In the genomic region with DNA sequence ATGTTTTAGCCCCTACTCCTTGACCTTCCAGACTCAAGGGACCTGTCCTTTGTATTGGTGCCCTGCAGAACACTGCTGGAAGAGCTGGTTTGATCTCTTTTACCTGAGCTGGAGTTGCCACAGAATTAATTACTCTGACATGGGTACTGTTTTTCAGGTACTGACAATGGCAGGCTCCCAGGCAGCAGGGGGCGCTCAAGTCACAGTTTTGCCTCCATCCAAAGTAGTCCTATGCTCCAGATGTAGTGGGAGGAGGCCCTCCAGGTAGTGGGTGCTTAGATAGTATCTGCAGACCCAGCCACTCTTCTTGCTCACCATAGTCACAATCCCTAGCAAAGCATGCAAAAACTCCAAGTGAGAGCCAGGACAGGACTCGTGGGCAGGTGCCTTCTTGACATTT, we compare ENCODE assay signal across 9 mouse cellular contexts. TPM values are rescaled to one million over a fixed set of nuclear protein-coding genes. Genes with fewer than 3 reads are reported as not detected.
DNase-seq lines count a peak whose midpoint lies in the region; ATAC-seq lines count a peak whose summit lies in the region.
"Had no signal": no experiment of that assay in that cellular context is flagged by ENCODE, and none has a peak within 500 bp of the region (broad histone marks: within the 10 kb centered on the region; RNA-seq: fewer than 3 reads in every experiment).

No protein-coding gene starts in this region.

- DNase-seq in midbrain, embryonic 10.5 days (ENCODE audit: low spot score), result peak; percentile 54
- peak; percentile 44 for DNase-seq in cerebellum, adult 11-12 months
- peak; percentile 78 for DNase-seq in gastrocnemius, adult 18-20 months (ENCODE audit: low spot score)
- DNase-seq in liver, result peak; percentile 88
- DNase-seq in ovary, adult 18-20 months (ENCODE audit: low spot score), result peak; percentile 24
- DNase-seq in testis, postnatal 14 days (ENCODE audit: low spot score), result peak; percentile 34

- no peaks in the 10 kb centered on the region for H3K27me3 ChIP-seq in midbrain, embryonic 10.5 days (ENCODE audit: low read depth, poor library complexity, severe bottlenecking)
- no peaks in the 10 kb centered on the region for H3K27me3 ChIP-seq in midbrain, embryonic 16.5 days (ENCODE audit: control insufficient read depth, insufficient read depth, low read depth, low read length)
- no peaks in the 10 kb centered on the region for H3K27me3 ChIP-seq in kidney, embryonic 15.5 days
- H3K27me3 ChIP-seq: embryonic facial prominence, embryonic 15.5 days had no signal

- H3K4me2 ChIP-seq in midbrain, embryonic 16.5 days (ENCODE audit: low read length), result no peak overlapping the region
- H3K4me2 ChIP-seq in kidney, embryonic 15.5 days, result no peak overlapping the region
- H3K4me2 ChIP-seq: embryonic facial prominence, embryonic 15.5 days had no signal

- peaks cover 93% of the 10 kb centered on the region for H3K36me3 ChIP-seq in midbrain, embryonic 10.5 days
- H3K36me3 ChIP-seq in midbrain, embryonic 16.5 days (ENCODE audit: control insufficient read depth, insufficient read depth, low read length), result no peaks in the 10 kb centered on the region
- peaks cover 32% of the 10 kb centered on the region for H3K36me3 ChIP-seq in kidney, embryonic 15.5 days

- no peaks in the 10 kb centered on the region for H3K9me3 ChIP-seq in midbrain, embryonic 10.5 days (replicated peaks)
- no peaks in the 10 kb centered on the region for H3K9me3 ChIP-seq in midbrain, embryonic 16.5 days (replicated peaks; ENCODE audit: control insufficient read depth, low read length, poor library complexity, severe bottlenecking)
- H3K9me3 ChIP-seq in kidney, embryonic 15.5 days (replicated peaks), result no peaks in the 10 kb centered on the region
- H3K9me3 ChIP-seq: embryonic facial prominence, embryonic 15.5 days had no signal

- H3K9ac ChIP-seq in midbrain, embryonic 16.5 days (ENCODE audit: low read depth, low read length), result no peak overlapping the region
- H3K9ac ChIP-seq in kidney, embryonic 15.5 days, result no peak overlapping the region
- H3K9ac ChIP-seq: embryonic facial prominence, embryonic 15.5 days had no signal

- peaks cover 8% of the 10 kb centered on the region for H3K4me1 ChIP-seq in midbrain, embryonic 10.5 days
- peaks cover 9% of the 10 kb centered on the region for H3K4me1 ChIP-seq in midbrain, embryonic 16.5 days (ENCODE audit: control insufficient read depth, insufficient read depth, low read length)
- H3K4me1 ChIP-seq in kidney, embryonic 15.5 days, result peaks cover 17% of the 10 kb centered on the region

- 41% methylated on average over 2 of the region's 2 CpGs for WGBS in midbrain, embryonic 10.5 days
- WGBS in midbrain, embryonic 16.5 days, result 40% methylated on average over 2 of the region's 2 CpGs
- 34% methylated on average over 2 of the region's 2 CpGs for WGBS in kidney, embryonic 15.5 days

- no peak for ATAC-seq in midbrain, embryonic 16.5 days
- ATAC-seq in kidney, embryonic 15.5 days (replicated peaks; ENCODE audit: low FRiP score), result peak; percentile 59; the same call in 1 of the 2 replicates

- H3K4me3 ChIP-seq in midbrain, embryonic 10.5 days, result no peak overlapping the region
- H3K4me3 ChIP-seq in midbrain, embryonic 16.5 days (ENCODE audit: low read depth, low read length), result no peak overlapping the region
- no peak overlapping the region for H3K4me3 ChIP-seq in kidney, embryonic 15.5 days (replicated peaks)
- H3K4me3 ChIP-seq: embryonic facial prominence, embryonic 15.5 days had no signal

- H3K27ac ChIP-seq in midbrain, embryonic 10.5 days (replicated peaks), result no peak overlapping the region
- H3K27ac ChIP-seq in midbrain, embryonic 16.5 days (ENCODE audit: low read length), result no peak overlapping the region
- H3K27ac ChIP-seq in kidney, embryonic 15.5 days, result no peak overlapping the region
- H3K27ac ChIP-seq: embryonic facial prominence, embryonic 15.5 days had no signal

RNA-seq across cellular contexts. Expression of gene Rgs12, which starts 36.6 kb away (rescaled TPM):
- polyA plus RNA-seq in midbrain, embryonic 10.5 days (2016; fragmentation: Nextera tagmentation; extraction: Ambion mirVana), result 62.9 and 74.4 TPM in 2 replicates
- polyA plus RNA-seq in midbrain, embryonic 16.5 days (2015; fragmentation: Nextera tagmentation; extraction: Ambion mirVana), result 42.3 and 52.9 TPM in 2 replicates
- total RNA-seq in gastrocnemius, adult 18-20 months (2021), result 1 to 10 TPM; 2.1 to 2.3 TPM
- 30.2 and 35.2 TPM in 2 replicates for polyA plus RNA-seq in kidney, embryonic 15.5 days (2015; fragmentation: Nextera tagmentation; extraction: Ambion mirVana)

RNA-seq across cellular contexts. Expression of gene Hgfac, which starts 55.4 kb away (rescaled TPM):
- polyA plus RNA-seq in midbrain, embryonic 10.5 days (2016; fragmentation: Nextera tagmentation; extraction: Ambion mirVana), result 0.28 and 0.53 TPM in 2 replicates
- 0.16 and 0.31 TPM in 2 replicates for polyA plus RNA-seq in midbrain, embryonic 16.5 days (2015; fragmentation: Nextera tagmentation; extraction: Ambion mirVana)
- total RNA-seq in gastrocnemius, adult 18-20 months (2021), result under 1 TPM in 1 of 2 experiments, not detected in 1; 0.57 TPM
- polyA plus RNA-seq in kidney, embryonic 15.5 days (2015; fragmentation: Nextera tagmentation; extraction: Ambion mirVana), result 2.6 and 3.6 TPM in 2 replicates

Comparison
In these comparisons a context has a peak if more than half of its experiments do, and no peak if none do; other contexts are left out.
1. DNase-seq: peak in every context shown above with its lines; median percentile 88 in liver; 78 in gastrocnemius, adult 18-20 months; 54 in midbrain, embryonic 10.5 days; 44 in cerebellum, adult 11-12 months; 34 in testis, postnatal 14 days; 24 in ovary, adult 18-20 months.